Mouse (Mus musculus) liver, postnatal 0 days (tissue): ENCODE measurements around the gene Snrnp25. TPM values are rescaled to one million over a fixed set of nuclear protein-coding genes. Genes with fewer than 3 reads are reported as not detected.

Experiments used
- ATAC-seq: fragments of 200-750 bp; cut with Nextera tagmentation; 2 replicates; pipeline ENCODE4 v1.8.0; 2017; ENCODE audit warnings: mild to moderate bottlenecking, moderate library complexity
- DNase-seq: peaks from one replicate; pipeline ENCODE4 v3.0.0-alpha.2; 2016
- H3K27ac ChIP-seq: fragments of 300-500 bp; sonication (generic); 2 replicates; pipeline ENCODE4 v1.5.1; 2014; ENCODE audit warnings: antibody characterized with exemption, moderate library complexity, mild to moderate bottlenecking, low read depth
- H3K27me3 ChIP-seq: fragments of 300-500 bp; sonication (generic); 2 replicates; pipeline ENCODE4 v1.6.1; 2014; ENCODE audit warnings: low read length, control low read depth, mixed read lengths; ENCODE audit not compliant: insufficient read depth
- H3K36me3 ChIP-seq: fragments of 300-500 bp; sonication (generic); replicated peaks from 2 replicates; pipeline ENCODE4 v1.6.1; 2014; ENCODE audit warnings: mild to moderate bottlenecking, control low read depth, low read length, moderate library complexity, mixed read lengths; ENCODE audit not compliant: insufficient read depth
- H3K4me1 ChIP-seq: fragments of 300-500 bp; sonication (generic); 2 replicates; pipeline ENCODE4 v1.6.1; 2014; ENCODE audit warnings: antibody characterized with exemption, mild to moderate bottlenecking, control low read depth; ENCODE audit not compliant: insufficient read depth
- H3K4me2 ChIP-seq: fragments of 300-500 bp; sonication (generic); 2 replicates; pipeline ENCODE4 v1.6.1; 2014; ENCODE audit warnings: low read depth, mild to moderate bottlenecking, low read length, moderate library complexity, mixed read lengths
- H3K4me3 ChIP-seq: fragments of 300-500 bp; sonication (generic); 2 replicates; pipeline ENCODE4 v1.5.1; 2014; ENCODE audit warnings: low read depth, low read length
- H3K9ac ChIP-seq: fragments of 300-500 bp; sonication (generic); replicated peaks from 2 replicates; pipeline ENCODE4 v1.6.1; 2014; ENCODE audit warnings: mild to moderate bottlenecking, moderate library complexity
- H3K9me3 ChIP-seq: fragments of 300-500 bp; sonication (generic); 2 replicates; pipeline ENCODE4 v1.6.1; 2016; ENCODE audit warnings: mild to moderate bottlenecking, control low read depth, low read length, mixed read lengths
- CTCF ChIP-seq: sonication (generic); IDR thresholded peaks from 2 replicates; pipeline ENCODE4 v1.5.1; 2016; ENCODE audit warnings: antibody characterized with exemption, low read depth
- EP300 ChIP-seq: IDR thresholded peaks from 2 replicates; pipeline ENCODE4 v1.6.1; 2016; ENCODE audit warnings: antibody characterized with exemption, low read depth, mild to moderate bottlenecking
- WGBS: fragments of 180-500 bp; shearing (Covaris S2); extraction: QIAGEN DNeasy Blood & Tissue Kit; methylation state at CpG from one replicate; pipeline ENCODE4 v1.1.7; 2014; ENCODE audit not compliant: insufficient replicate concordance; 5-methylcytosine and 5-hydroxymethylcytosine counted together
- polyA plus RNA-seq: library from polyadenylated mRNA; unstranded; fragments of >200 nt; fragmentation: Nextera tagmentation; extraction: Ambion mirVana; gene quantifications from 2 replicates; pipeline ENCODE4 v1.2.1, GENCODE M21; 2015

Gene Snrnp25
- polyA plus RNA-seq, 1 experiment from 2014 or later = 32.9 TPM

- no peak for ATAC-seq
- WGBS = 80% methylated on average over 10 of the region's 10 CpGs
Observed at GRCm38 (mm10) chr11:32193156-32193555, 12.1 kb upstream of the Snrnp25 start.

GRCm38 (mm10) chr11:32194086-32194485 lies 11.1 kb upstream of the Snrnp25 start:
- H3K4me3 ChIP-seq = no peak overlapping the region
- H3K9ac ChIP-seq = no peak overlapping the region
- H3K9me3 ChIP-seq = no peaks in the 10 kb centered on the region
- no peak for TF ChIP-seq CTCF
- no peak for TF ChIP-seq EP300
- no peaks in the 10 kb centered on the region for H3K27me3 ChIP-seq
- DNase-seq = no peak
- no peaks in the 10 kb centered on the region for H3K36me3 ChIP-seq
- no peak overlapping the region for H3K4me2 ChIP-seq
- ATAC-seq = no peak
- WGBS = 70% methylated on average over 10 of the region's 10 CpGs
- H3K4me1 ChIP-seq = no peaks in the 10 kb centered on the region
- no peak overlapping the region for H3K27ac ChIP-seq

More at GRCm38 (mm10) chr11:32193156-32193555, 12.1 kb upstream of the Snrnp25 start:
- Histone ChIP-seq H3K27me3 (no peaks in the 10 kb centered on the region), H3K9me3 (no peaks in the 10 kb centered on the region), H3K4me3 (no peak overlapping the region), H3K36me3 (no peaks in the 10 kb centered on the region), H3K9ac (no peak overlapping the region), H3K4me2 (no peak overlapping the region), H3K27ac (no peak overlapping the region), H3K4me1 (no peaks in the 10 kb centered on the region)
- no peak for DNase-seq
- TF ChIP-seq CTCF = no peak
- TF ChIP-seq EP300 = no peak

GRCm38 (mm10) chr11:32194626-32195025 lies 10.6 kb upstream of the Snrnp25 start:
- Histone ChIP-seq H3K9me3 (no peaks in the 10 kb centered on the region), H3K36me3 (no peaks in the 10 kb centered on the region), H3K9ac (no peak overlapping the region), H3K27ac (no peak overlapping the region), H3K27me3 (no peaks in the 10 kb centered on the region), H3K4me3 (no peak overlapping the region), H3K4me1 (no peaks in the 10 kb centered on the region), H3K4me2 (no peak overlapping the region)
- ATAC-seq (no peak), DNase-seq (no peak)
- WGBS = 83% methylated on average over 5 of the region's 5 CpGs
- TF ChIP-seq CTCF (no peak), EP300 (no peak)

- H3K4me3 ChIP-seq = no peak overlapping the region
- H3K27ac ChIP-seq = no peak overlapping the region
- ATAC-seq (no peak), DNase-seq (no peak)
- 22% methylated on average over 11 of the region's 11 CpGs for WGBS
- no peak for TF ChIP-seq CTCF
- TF ChIP-seq EP300 = no peak
- no peaks in the 10 kb centered on the region for H3K36me3 ChIP-seq
- H3K9me3 ChIP-seq = no peaks in the 10 kb centered on the region
- H3K4me1 ChIP-seq = no peaks in the 10 kb centered on the region
- H3K9ac ChIP-seq = no peak overlapping the region
- no peaks in the 10 kb centered on the region for H3K27me3 ChIP-seq
- no peak overlapping the region for H3K4me2 ChIP-seq
Observed at GRCm38 (mm10) chr11:32195867-32196540, 9.2 kb upstream of the Snrnp25 start.

GRCm38 (mm10) chr11:32196727-32197126 lies 8.5 kb upstream of the Snrnp25 start:
- WGBS = 57% methylated on average over 6 of the region's 6 CpGs
- no peak for DNase-seq

GRCm38 (mm10) chr11:32197766-32198165 lies 7.4 kb upstream of the Snrnp25 start:
- H3K9ac ChIP-seq = no peak overlapping the region
- no peak overlapping the region for H3K4me2 ChIP-seq
- TF ChIP-seq EP300 (no peak), CTCF (no peak)
- H3K4me3 ChIP-seq = no peak overlapping the region
- no peaks in the 10 kb centered on the region for H3K27me3 ChIP-seq
- no peak overlapping the region for H3K27ac ChIP-seq
- H3K4me1 ChIP-seq = no peaks in the 10 kb centered on the region
- no peaks in the 10 kb centered on the region for H3K36me3 ChIP-seq
- H3K9me3 ChIP-seq = no peaks in the 10 kb centered on the region
- WGBS = 48% methylated on average over 3 of the region's 3 CpGs
- no peak for DNase-seq
- ATAC-seq = no peak

More at GRCm38 (mm10) chr11:32196727-32197126, 8.5 kb upstream of the Snrnp25 start:
- no peak overlapping the region for H3K27ac ChIP-seq
- no peaks in the 10 kb centered on the region for H3K27me3 ChIP-seq
- H3K4me1 ChIP-seq = no peaks in the 10 kb centered on the region
- ATAC-seq = no peak
- H3K4me2 ChIP-seq = no peak overlapping the region
- no peaks in the 10 kb centered on the region for H3K9me3 ChIP-seq
- no peaks in the 10 kb centered on the region for H3K36me3 ChIP-seq
- TF ChIP-seq EP300 (no peak), CTCF (no peak)
- no peak overlapping the region for H3K4me3 ChIP-seq
- H3K9ac ChIP-seq = no peak overlapping the region
